Mouse (Mus musculus) heart, adult 18-20 months (tissue): ENCODE data around the gene Mcrs1. TPM values are rescaled to one million over a fixed set of nuclear protein-coding genes. Genes with fewer than 3 reads are reported as not detected.
"Not testable (repeated sequence)": the region's sequence is repeated elsewhere in the genome, so short reads cannot be mapped to it uniquely, and the experiment has no call there.

ENCODE experiments used
- DNase-seq, 2 experiments: peaks; one replicate each; pipeline ENCODE4 v3.0.0; 2021 to 2022; ENCODE audit warnings: mixed read lengths in 1 of 2
- long read RNA-seq, 2 experiments: library from polyadenylated mRNA; stranded (forward); transcript quantifications; one replicate each; pipeline ENCODE4 v2.0.0; 2021
- total RNA-seq, 2 experiments: library from RNA; stranded (reverse); gene quantifications; 2 replicates each; pipeline ENCODE4 v1.2.3; 2021

Gene Mcrs1
- total RNA-seq, result 10 to 100 TPM; 37.3 to 40.1 TPM
- long read RNA-seq, experiment 1, transcript Mcrs1-209 (11 exons, 1,521 nt), result minor isoform, 9 of 85 reads
- long read RNA-seq, experiment 1, transcript Mcrs1-202 (14 exons, 1,771 nt), result minor isoform, 5 of 85 reads
- long read RNA-seq, experiment 1, transcript Mcrs1-201 (15 exons, 1,916 nt), result major isoform, 54 of 85 reads
- long read RNA-seq, experiment 1, partial matches to known transcripts, result 3 of 85 reads
- long read RNA-seq, experiment 1, other reads (novel, unspliced or antisense), result 14 of 85 reads
- long read RNA-seq, experiment 2, transcript Mcrs1-209 (11 exons, 1,521 nt), result minor isoform, 7 of 44 reads
- long read RNA-seq, experiment 2, transcript Mcrs1-201 (15 exons, 1,916 nt), result major isoform, 33 of 44 reads
- long read RNA-seq, experiment 2, partial matches to known transcripts, result 1 of 44 reads
- long read RNA-seq, experiment 2, other reads (novel, unspliced or antisense), result 3 of 44 reads

GRCm38 (mm10) chr15:99251626-99252380 lies at the start of gene Mcrs1:
Gene Mcrs1 (minus strand): TSS chr15:99251961.
- peak; percentile 99 for DNase-seq

DNA sequence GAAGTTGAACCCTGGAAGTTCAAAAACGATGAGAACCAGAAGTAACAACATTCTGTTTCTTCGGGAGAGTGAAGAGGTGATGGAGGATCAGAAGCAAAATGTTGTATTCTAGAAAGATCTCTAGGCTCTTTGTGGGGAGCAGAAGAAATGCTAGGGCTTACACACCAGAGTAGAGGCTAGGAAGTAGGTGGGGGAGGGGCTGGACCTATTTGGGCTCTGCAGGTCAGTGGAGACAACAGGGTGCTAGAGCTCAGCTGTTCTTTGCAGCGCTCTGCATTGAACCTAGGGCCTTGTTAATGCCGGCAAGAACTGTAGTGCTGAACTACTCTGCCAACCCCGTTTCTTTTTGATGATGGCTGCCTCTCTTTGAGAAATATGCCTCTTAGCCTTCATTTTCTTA lies 44.5 kb upstream of the Mcrs1 start:
- no peak for DNase-seq

DNA sequence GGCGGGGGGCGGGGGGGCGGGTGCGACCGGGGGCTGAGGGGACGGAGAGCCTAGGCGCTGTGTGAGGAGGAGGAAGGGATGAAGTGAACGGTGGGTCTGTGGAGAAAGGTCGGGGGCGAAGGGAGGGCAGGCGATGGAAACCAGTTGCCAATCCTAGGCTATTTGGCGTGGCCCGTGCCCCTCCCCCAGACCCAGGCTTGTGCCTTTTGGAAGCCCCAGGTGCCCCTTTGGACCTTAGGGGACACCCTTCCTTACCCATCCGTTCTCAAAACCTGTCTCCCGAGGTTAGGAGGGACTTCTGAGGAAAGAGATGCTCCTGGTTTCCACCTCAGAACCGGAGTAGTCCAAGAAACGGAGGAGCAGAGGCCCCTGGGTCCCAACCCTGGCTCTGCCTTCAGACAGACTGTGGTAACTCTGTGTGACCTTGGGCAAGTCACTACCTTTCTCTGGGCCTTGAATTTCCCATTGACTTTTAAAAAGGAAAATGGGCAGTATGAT lies 43.8 kb upstream of the Mcrs1 start, which contains the start of gene Fam186b:
TSS of gene Fam186b (minus strand) at position 405 of the 498 bp plus-strand sequence.
- DNase-seq, result peak in 1 of 2 experiments; percentile 58

DNA sequence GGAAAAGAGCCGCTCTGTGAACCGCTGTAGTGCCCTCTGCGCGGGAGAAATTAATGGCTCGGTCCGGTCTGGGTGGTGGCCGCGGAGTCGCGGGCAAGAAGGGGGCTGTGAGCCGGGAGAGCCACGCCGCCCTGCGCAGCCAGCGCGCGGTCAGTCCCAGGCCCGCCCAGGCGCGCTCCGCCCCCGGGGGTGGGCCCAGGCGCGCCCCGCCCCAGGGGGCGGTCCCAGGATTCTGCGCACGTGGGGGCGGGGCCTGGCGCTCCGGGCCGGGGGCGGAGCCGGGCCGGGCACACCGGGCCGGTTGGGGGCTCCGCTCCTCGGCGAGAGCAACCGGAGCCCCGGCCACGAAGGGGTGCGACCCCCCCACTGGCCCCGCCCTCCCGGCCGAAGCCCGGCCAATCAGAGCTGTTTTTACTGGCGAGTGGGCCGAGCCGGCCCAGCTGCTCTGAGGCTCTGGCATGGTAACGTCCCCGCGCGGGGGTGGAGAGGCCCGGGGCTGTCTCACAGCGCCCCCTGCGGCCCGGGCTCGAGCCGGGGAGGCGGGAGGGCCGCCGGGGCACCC lies 43.1 kb upstream of the Mcrs1 start, which contains the start of gene Prpf40b:
TSS of gene Prpf40b (plus strand) at position 275 of the 562 bp plus-strand sequence.
- DNase-seq, result peak; percentile 94 to 96

- no peak for DNase-seq
Observed at GRCm38 (mm10) chr15:99294287-99294686, 42.5 kb upstream of the Mcrs1 start.

- DNase-seq, result no peak
Observed at GRCm38 (mm10) chr15:99290586-99290985, 38.8 kb upstream of the Mcrs1 start.

DNA sequence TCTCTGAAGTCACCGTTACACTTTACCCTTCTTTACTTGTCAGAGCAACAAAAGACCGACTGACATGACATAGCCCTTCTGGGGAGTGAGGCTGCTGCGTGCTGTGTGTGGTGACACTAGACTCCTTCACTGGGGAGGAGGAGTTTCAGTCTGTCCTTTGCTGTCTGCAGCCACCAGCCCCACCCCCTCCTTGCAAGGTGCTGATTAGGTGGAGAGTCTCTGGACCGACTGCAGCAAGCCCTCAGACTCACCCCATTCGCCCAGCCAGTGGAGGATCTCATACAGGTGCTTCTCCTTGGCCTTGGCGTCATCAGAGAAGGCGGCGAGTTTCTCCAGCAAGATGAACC lies 33.4 kb upstream of the Mcrs1 start:
- no peak for DNase-seq

DNA sequence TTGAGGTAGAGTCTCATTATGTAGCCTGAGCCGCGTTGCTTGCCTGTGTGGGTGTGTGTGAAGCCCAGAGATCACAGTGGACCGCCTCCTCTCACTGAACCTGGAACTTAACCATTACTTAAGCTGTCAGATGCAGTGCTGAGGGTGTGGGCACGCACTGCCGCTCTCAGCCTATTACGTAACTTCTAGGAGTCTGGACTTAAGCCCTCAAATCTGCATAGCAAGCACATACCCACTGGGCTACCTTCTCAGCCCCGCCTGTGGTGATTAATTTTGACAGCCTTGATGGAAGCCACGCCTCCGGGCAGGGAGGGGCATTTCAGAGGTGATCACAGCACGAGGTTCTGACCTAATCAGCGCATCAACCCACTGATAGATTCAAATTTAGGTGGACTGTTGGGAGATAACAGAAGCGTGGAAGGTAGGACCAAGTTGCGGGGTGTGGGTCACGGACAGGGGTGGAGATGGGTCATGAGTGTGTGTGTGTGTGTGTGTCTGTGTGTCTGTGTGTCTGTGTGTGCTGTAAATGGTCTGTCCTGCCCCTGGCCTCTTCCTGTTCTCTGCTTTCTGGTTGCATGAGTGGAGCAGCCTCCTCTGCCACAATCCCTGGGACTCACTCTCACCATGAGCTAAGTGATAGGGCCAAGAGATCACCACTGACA lies 32.9 kb upstream of the Mcrs1 start:
- DNase-seq, result peak in 1 of 2 experiments; percentile 29

GRCm38 (mm10) chr15:99283456-99283855 lies 31.7 kb upstream of the Mcrs1 start:
- DNase-seq, result no peak

DNA sequence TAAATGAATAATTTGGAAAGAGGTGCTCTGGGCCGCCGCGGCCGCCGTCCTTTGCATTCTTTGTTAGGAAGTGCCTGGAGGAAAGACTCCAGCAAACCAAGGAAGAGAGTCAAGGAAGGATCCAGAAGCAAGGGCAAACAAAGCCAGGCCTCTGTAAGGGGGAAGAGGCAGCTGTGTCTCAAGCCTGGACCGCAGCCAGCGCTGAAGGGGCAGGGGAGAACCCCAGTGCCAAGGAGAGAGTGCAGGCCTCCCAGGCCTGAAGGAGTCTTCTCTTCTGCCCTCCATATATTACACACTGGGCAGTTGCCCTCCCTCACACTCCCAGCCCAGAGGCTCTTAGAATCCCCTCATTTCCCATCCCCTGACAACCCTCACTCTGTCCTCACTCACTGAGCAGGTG lies 26.5 kb upstream of the Mcrs1 start:
- no peak for DNase-seq

- no peak for DNase-seq
Observed at GRCm38 (mm10) chr15:99276095-99276494, 24.3 kb upstream of the Mcrs1 start.

DNA sequence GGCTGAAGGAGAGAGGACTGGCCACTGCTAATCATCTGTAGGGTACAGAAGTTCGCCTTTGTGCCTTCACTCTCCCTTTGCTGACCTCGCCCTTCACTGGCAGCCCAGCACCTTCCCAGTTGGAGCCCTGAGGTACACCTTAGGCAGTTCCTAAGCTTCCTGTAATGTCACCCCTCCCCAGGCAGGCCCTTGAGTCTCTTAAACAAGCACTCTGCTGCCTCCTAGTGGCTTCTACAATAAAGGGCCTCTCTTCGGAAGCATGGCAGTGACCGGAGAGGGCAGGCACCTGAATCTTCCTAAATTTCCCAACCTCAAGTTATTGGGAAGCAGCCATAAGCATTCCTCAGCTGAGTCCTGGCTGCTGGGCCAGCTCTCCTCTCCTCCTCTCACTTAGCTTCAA lies 13.9 kb upstream of the Mcrs1 start:
- peak; percentile 74 to 86 for DNase-seq

DNA sequence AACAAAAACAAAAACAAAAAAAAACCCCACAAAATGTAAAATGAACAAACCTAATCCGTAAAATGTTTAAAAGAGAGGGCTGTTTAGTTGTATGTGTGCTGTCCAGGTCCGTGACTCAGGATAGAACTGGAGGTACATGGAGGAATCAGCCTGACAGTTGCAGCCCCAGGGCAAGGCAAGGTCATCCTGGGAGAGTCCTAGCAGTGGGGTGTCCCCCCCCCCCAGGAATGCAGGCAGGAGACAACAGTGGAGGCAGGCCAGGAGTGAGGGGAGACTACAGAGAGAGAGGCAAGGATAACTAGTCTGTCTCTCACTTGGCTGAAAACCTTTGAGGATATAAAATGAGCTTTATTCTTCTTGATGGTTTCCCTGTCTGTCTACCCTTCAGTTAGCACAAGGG lies 12.6 kb upstream of the Mcrs1 start:
- DNase-seq, result no peak

DNA sequence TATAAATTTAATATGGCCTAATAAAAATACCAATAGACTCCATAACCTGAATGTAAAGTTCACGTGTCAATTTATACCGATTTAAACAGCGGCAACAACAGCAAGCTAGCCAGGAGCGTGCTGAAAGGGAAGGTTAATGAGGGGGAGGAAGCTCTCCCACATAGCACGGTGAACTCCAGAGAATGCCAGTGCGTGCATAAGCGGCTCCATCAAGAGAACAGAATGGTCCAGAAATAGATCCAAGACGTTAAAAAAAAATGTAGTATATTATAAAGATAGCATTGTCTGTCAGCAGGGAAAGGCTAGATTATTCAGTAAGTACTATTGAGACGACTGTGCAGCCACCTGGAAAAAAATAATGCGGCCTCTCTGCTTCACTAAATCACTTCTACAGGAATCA lies 10.9 kb upstream of the Mcrs1 start:
- no peak for DNase-seq

DNA sequence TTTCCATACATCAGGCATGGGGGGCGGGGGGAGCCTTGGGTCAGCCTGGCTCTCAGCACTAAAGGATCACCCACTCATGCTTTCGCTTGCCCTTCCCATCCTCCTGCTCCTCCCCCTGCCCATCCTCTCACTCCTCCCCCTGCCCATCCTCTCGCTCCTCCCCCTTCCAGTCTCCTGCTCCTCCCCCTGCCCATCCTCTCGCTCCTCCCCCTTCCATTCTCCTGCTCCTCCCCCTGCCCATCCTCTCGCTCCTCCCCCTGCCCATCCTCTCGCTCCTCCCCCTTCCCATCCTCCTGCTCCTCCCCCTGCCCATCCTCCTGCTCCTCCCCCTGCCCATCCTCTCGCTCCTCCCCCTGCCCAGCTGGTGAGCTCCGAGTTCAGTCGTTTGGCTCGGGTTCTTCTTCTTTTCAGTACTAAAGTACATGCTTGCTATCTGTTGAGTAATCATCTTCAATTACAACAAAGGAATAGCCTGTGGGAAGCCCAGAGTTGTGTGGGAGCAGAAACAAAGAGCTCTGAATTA lies 8.0 kb upstream of the Mcrs1 start:
- DNase-seq, result peak; percentile 66 to 77

GRCm38 (mm10) chr15:99259167-99259729 lies 7.5 kb upstream of the Mcrs1 start:
- no peak for DNase-seq

GRCm38 (mm10) chr15:99255241-99255749 lies 3.5 kb upstream of the Mcrs1 start:
- no peak for DNase-seq

- peak; percentile 25 to 62 for DNase-seq
Observed at GRCm38 (mm10) chr15:99254477-99255005, 2.8 kb upstream of the Mcrs1 start.

- no peak for DNase-seq
Observed at GRCm38 (mm10) chr15:99253772-99254171, 2.0 kb upstream of the Mcrs1 start.

DNA sequence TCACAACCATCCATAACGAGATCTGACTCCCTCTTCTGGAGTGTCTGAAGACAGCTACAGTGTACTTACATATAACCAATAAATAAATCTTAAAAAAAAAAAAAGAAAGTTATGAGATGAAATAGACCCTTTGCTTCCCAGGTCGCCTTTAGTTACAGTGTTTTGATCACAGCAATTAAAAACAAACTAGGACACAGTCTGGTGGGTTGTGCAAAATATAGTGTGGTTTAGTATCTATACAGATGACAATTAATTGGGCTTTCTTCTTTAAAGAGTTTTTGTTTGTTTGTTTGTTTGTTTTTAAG lies 1.4 kb upstream of the Mcrs1 start:
- not testable (repeated sequence) for DNase-seq
